18 mouse cellular contexts compared by ENCODE assay signal in the genomic region with DNA sequence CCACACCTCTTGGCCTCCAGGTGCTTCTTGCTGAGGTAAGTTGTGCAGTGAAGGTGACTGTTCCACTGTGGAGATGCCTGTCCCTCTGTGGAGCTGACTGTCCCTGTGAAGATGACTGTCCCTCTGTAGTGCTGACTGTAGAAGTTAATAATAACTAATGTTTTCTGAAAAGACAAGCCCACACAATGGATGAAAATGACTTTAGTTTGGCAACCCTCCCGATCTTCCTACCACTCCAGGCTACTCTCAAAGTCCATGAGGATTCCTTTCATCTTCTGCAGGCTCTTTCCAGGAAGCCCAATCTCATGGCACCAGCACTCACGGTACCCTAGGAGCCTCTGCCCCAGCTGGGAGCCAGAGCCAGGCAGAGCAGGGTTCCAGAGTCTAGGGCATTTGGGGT. TPM values are rescaled to one million over a fixed set of nuclear protein-coding genes. Genes with fewer than 3 reads are reported as not detected.
"Had no signal": no experiment of that assay in that cellular context is flagged by ENCODE, and none has a peak within 500 bp of the region (broad histone marks: within the 10 kb centered on the region; RNA-seq: fewer than 3 reads in every experiment).

No protein-coding gene starts in this region.

- H3K9me3 ChIP-seq: neural tube, embryonic 15.5 days; stomach, embryonic 15.5 days had no signal

- H3K27me3 ChIP-seq: stomach, embryonic 15.5 days had no signal

- H3K9ac ChIP-seq: neural tube, embryonic 15.5 days; stomach, embryonic 15.5 days had no signal

- H3K4me2 ChIP-seq: neural tube, embryonic 15.5 days; stomach, embryonic 15.5 days had no signal

- H3K27ac ChIP-seq: neural tube, embryonic 15.5 days; stomach, embryonic 15.5 days; stomach, postnatal 0 days had no signal

- DNase-seq: retina, postnatal 1 day; right cerebral cortex, adult 18-20 months; right cerebral cortex, postnatal 14 days; right cerebral cortex, postnatal 25 days; right cerebral cortex, postnatal 4 days; spleen, adult 18-20 months; thymus, adult 18-20 months; thymus, adult 2 months; thymus, postnatal 14 days; thymus, postnatal 25 days; thymus, postnatal 36 days; thymus, postnatal 4 days had no signal

- H3K36me3 ChIP-seq: neural tube, embryonic 15.5 days; stomach, embryonic 15.5 days had no signal

- H3K4me3 ChIP-seq: neural tube, embryonic 15.5 days; stomach, embryonic 15.5 days had no signal

- H3K4me1 ChIP-seq: stomach, embryonic 15.5 days had no signal

RNA-seq across cellular contexts. Expression of a gene that starts 37.7 kb away (rescaled TPM):
- polyA plus RNA-seq: spleen, adult 2 months; stomach, embryonic 14.5 days; stomach, embryonic 15.5 days; stomach, embryonic 16.5 days; stomach, postnatal 0 days had no signal
